Mouse (Mus musculus) midbrain, embryonic 10.5 days (tissue): ENCODE results near the gene Alox12. TPM values are rescaled to one million over a fixed set of nuclear protein-coding genes. Genes with fewer than 3 reads are reported as not detected.

ENCODE experiments used
- DNase-seq: peaks from one replicate; pipeline ENCODE4 v3.0.0-alpha.2; 2017; ENCODE audit warnings: low spot score
- H3K27ac ChIP-seq: fragments of 300-500 bp; sonication (generic); replicated peaks from 2 replicates; pipeline ENCODE4 v1.5.1; 2016; ENCODE audit warnings: mild to moderate bottlenecking
- H3K27me3 ChIP-seq: fragments of 300-500 bp; sonication (generic); 2 replicates; pipeline ENCODE4 v1.6.1; 2016; ENCODE audit warnings: low read depth, mild to moderate bottlenecking; ENCODE audit not compliant: poor library complexity, severe bottlenecking
- H3K36me3 ChIP-seq: fragments of 300-500 bp; sonication (generic); 2 replicates; pipeline ENCODE4 v1.6.1; 2016; ENCODE audit warnings: mild to moderate bottlenecking, moderate library complexity
- H3K4me1 ChIP-seq: fragments of 300-500 bp; sonication (generic); 2 replicates; pipeline ENCODE4 v1.6.1; 2016
- H3K4me3 ChIP-seq: fragments of 300-500 bp; sonication (generic); 2 replicates; pipeline ENCODE4 v1.5.1; 2016; ENCODE audit warnings: mild to moderate bottlenecking, moderate library complexity
- H3K9me3 ChIP-seq: fragments of 300-500 bp; sonication (generic); replicated peaks from 2 replicates; pipeline ENCODE4 v1.6.1; 2016; ENCODE audit warnings: mild to moderate bottlenecking
- WGBS: fragments of 180-500 bp; shearing (Covaris S2); methylation state at CpG from one replicate; pipeline ENCODE4 v1.1.7; 2016; 5-methylcytosine and 5-hydroxymethylcytosine counted together
- polyA plus RNA-seq: library from polyadenylated mRNA; unstranded; fragments of >200 nt; fragmentation: Nextera tagmentation; extraction: Ambion mirVana; gene quantifications from 2 replicates; pipeline ENCODE4 v1.2.1, GENCODE M21; 2016

The Alox12 gene
- polyA plus RNA-seq, 1 experiment from 2014 or later, result 2.5 TPM

DNA sequence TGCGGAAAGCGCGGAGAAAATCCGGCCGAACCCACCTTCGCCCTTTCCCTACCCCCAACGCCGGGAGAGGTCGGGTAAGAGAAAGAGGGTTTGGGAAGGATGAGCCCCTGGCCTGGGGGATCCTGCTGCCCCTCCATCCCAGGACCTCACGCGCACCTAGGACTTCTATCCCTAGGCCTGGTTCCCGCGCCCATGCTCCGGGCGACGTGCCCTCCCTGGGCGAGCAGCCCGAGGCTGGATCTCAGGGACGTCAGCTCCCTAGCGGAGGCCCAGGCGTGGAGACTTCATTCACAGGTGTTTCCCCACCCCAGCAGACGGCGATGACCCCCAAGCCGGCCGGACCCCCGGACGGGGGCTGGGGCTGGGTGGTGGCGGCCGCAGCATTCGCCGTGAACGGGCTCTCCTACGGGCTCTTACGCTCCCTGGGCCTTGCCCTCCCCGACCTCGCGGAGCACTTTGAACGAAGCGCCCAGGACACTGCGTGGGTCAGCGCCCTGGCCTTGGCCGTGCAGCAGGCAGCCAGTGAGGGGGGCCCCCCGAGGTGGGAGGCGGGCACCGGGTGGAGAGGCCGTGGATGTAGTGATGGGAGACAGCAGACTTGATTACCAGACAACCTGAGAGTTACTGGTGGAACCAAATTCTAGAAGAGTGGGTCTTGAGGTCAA is 40.8 kb downstream of the Alox12 start:
- Histone ChIP-seq H3K36me3 (peaks cover 17% of the 10 kb centered on the region), H3K4me1 (peaks cover 35% of the 10 kb centered on the region), H3K9me3 (no peaks in the 10 kb centered on the region), H3K4me3 (peak overlapping the region; percentile 56), H3K27me3 (peaks cover 65% of the 10 kb centered on the region), H3K27ac (peak overlapping the region; percentile 63; the same call in 1 of the 2 replicates)
- DNase-seq, result peak; percentile 61
- 2% methylated on average over 46 of the region's 46 CpGs for WGBS

- no peaks in the 10 kb centered on the region for H3K9me3 ChIP-seq
- peak overlapping the region; percentile 63; the same call in 1 of the 2 replicates for H3K27ac ChIP-seq
- H3K4me1 ChIP-seq, result peaks cover 29% of the 10 kb centered on the region
- 9% methylated on average over 26 of the region's 26 CpGs for WGBS
- H3K4me3 ChIP-seq, result peak overlapping the region; percentile 56
- no peak for DNase-seq
- H3K27me3 ChIP-seq, result peaks cover 60% of the 10 kb centered on the region
- H3K36me3 ChIP-seq, result peaks cover 14% of the 10 kb centered on the region
These were observed 41.4 kb downstream of the Alox12 start for GRCm38 (mm10) chr11:70213736-70214135.

- Histone ChIP-seq H3K4me3 (no peak overlapping the region), H3K9me3 (no peaks in the 10 kb centered on the region), H3K27me3 (peaks cover 60% of the 10 kb centered on the region), H3K36me3 (peaks cover 11% of the 10 kb centered on the region), H3K4me1 (peaks cover 25% of the 10 kb centered on the region), H3K27ac (no peak overlapping the region)
- WGBS, result 14% methylated on average over 9 of the region's 9 CpGs
- DNase-seq, result peak; percentile 45
These were observed 42.3 kb downstream of the Alox12 start for GRCm38 (mm10) chr11:70212896-70213295.

DNA sequence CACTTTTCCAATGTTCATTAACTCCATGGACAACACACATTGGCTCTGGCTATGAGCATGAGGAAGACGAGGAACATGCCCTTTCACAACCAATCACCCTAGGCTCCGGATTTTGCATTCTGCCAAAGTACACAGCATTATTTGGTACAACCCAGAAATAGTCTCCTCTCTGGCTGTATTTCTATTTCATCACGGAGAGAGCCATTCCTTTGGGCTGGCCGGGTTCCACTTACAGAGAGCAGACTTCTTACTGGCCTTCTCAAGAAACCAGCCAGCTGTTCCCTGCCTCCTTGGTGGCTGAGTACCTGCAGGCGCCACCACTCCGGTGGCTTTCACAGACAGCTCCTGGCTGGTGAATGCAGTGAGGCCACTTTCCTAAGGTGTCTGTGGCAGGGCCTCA is 42.7 kb downstream of the Alox12 start, which contains the start of gene Slc16a11:
Gene Slc16a11 (plus strand): TSS at position 330 of the 400 bp plus-strand sequence.
- Histone ChIP-seq H3K36me3 (peaks cover 7% of the 10 kb centered on the region), H3K9me3 (no peaks in the 10 kb centered on the region), H3K27me3 (peaks cover 56% of the 10 kb centered on the region), H3K27ac (no peak within 1 kb of the TSS), H3K4me3 (peak within 1 kb of the TSS; percentile 56), H3K4me1 (peaks cover 25% of the 10 kb centered on the region)
- 66% methylated on average over 6 of the region's 6 CpGs for WGBS
- DNase-seq, result no peak

GRCm38 (mm10) chr11:70211972-70212371 is 43.2 kb downstream of the Alox12 start:
- no peak overlapping the region for H3K27ac ChIP-seq
- H3K4me3 ChIP-seq, result no peak overlapping the region
- peaks cover 2% of the 10 kb centered on the region; the same call in 1 of the 2 replicates for H3K36me3 ChIP-seq
- H3K9me3 ChIP-seq, result no peaks in the 10 kb centered on the region
- peaks cover 51% of the 10 kb centered on the region for H3K27me3 ChIP-seq
- H3K4me1 ChIP-seq, result peaks cover 25% of the 10 kb centered on the region
- WGBS, result 80% methylated on average over 6 of the region's 6 CpGs
- DNase-seq, result no peak

GRCm38 (mm10) chr11:70210681-70211080 is 44.5 kb downstream of the Alox12 start:
- Histone ChIP-seq H3K36me3 (no peaks in the 10 kb centered on the region), H3K9me3 (no peaks in the 10 kb centered on the region), H3K4me1 (peaks cover 24% of the 10 kb centered on the region), H3K27me3 (peaks cover 38% of the 10 kb centered on the region), H3K4me3 (no peak overlapping the region), H3K27ac (no peak overlapping the region)
- DNase-seq, result no peak
- 95% methylated on average over 2 of the region's 2 CpGs for WGBS

DNA sequence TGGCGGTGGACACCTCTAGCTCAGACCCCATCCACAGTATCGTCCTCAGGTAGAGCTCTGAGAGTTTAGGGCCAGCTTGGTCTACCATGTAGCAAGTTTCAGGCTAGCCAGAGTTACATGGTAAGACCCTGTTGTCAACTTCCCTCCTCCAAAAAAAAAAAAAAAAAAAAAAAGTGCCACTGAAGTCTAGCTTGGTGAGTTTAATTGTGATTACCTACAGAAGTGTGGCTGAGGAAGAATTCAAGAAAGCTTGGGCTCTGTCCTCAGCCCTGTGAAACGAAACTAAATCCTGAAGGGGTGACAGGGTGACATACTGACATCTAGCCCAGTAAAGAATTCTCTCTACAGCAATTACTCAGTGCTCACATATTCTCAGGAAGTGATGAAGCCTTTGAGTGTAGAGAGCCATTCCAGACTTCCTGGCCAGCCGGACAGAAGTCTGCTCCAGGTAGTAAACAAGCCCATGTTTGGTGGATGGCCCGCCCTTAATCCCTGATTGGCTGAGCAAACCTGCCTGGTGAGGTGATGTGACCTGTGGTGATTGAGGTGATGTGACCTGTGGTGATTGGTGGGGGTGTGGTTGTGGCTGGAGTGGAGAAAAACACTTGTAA is 46.3 kb downstream of the Alox12 start:
- Histone ChIP-seq H3K9me3 (no peaks in the 10 kb centered on the region), H3K4me3 (no peak overlapping the region), H3K4me1 (peaks cover 6% of the 10 kb centered on the region), H3K27ac (no peak overlapping the region), H3K27me3 (peaks cover 20% of the 10 kb centered on the region), H3K36me3 (no peaks in the 10 kb centered on the region)
- 85% methylated on average over 5 of the region's 5 CpGs for WGBS
- no peak for DNase-seq

DNA sequence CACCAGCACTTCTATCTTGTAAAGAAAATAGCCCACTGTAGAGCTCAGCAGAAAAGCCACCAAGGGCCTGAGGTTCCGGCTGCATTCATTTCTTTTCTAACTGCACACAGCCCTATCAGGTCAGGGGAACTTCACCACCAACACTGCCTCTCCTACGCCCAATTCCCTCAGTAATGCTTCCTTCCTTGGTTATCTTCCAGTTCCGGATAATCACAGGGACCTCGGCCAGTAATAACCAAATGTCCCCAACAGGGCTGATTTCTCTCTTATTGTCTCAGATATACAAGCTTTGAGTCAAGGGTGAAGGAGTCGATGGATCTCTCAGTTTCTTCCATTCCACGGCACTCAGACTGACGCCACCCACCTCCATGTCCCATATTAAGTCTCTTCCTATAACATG is 47.9 kb downstream of the Alox12 start:
- no peak overlapping the region for H3K27ac ChIP-seq
- H3K27me3 ChIP-seq, result peaks cover 4% of the 10 kb centered on the region
- no peaks in the 10 kb centered on the region for H3K36me3 ChIP-seq
- H3K4me3 ChIP-seq, result no peak overlapping the region
- no peaks in the 10 kb centered on the region for H3K4me1 ChIP-seq
- H3K9me3 ChIP-seq, result no peaks in the 10 kb centered on the region
- WGBS, result 86% methylated on average over 7 of the region's 7 CpGs
- no peak for DNase-seq

DNA sequence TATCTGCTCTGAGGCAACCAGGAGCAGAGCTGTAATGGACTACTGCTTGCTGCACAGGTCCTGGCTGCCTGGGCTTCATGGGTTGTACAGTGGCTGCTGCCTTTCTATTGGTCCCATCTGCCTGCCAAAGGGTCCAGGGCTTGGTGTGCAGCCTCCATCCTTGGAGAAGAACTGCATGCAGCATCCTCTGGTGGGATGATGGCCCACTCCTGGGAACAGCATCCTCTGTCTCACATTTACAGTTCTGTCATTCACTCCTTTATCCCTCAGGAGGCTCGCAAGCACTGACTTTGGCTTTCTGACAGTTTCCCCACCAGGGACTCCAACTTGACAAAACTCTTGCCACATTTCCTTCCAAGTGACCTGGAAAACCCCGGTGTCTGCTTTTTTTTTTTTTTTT is 48.4 kb downstream of the Alox12 start:
- H3K27ac ChIP-seq, result no peak overlapping the region
- no peak for DNase-seq
- no peaks in the 10 kb centered on the region for H3K9me3 ChIP-seq
- no peaks in the 10 kb centered on the region for H3K36me3 ChIP-seq
- no peaks in the 10 kb centered on the region for H3K4me1 ChIP-seq
- H3K4me3 ChIP-seq, result no peak overlapping the region
- WGBS, result 90% methylated on average over 2 of the region's 2 CpGs
- no peaks in the 10 kb centered on the region for H3K27me3 ChIP-seq

DNA sequence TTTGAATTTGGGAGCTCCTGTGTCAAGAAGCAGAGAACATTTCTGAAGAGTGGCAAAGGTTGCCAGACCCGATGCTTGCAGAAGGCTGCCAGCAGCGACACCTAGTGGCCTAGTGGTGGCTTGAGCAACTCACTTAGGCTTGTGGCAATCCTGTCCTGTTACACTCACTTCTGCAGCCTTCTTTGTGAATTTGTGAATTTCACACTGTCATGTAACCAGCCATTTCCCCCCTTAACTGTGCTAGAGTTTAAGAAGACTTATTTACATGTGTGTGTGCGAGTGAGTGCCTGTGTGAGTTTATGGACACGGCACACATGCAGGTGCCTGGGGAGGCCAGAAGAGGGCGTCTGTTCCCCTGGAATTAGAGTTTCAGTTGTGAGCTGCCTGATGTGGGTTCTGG is 53.5 kb downstream of the Alox12 start:
- peak; percentile 78 for DNase-seq
- no peaks in the 10 kb centered on the region for H3K9me3 ChIP-seq
- 35% methylated on average over 5 of the region's 5 CpGs for WGBS

DNA sequence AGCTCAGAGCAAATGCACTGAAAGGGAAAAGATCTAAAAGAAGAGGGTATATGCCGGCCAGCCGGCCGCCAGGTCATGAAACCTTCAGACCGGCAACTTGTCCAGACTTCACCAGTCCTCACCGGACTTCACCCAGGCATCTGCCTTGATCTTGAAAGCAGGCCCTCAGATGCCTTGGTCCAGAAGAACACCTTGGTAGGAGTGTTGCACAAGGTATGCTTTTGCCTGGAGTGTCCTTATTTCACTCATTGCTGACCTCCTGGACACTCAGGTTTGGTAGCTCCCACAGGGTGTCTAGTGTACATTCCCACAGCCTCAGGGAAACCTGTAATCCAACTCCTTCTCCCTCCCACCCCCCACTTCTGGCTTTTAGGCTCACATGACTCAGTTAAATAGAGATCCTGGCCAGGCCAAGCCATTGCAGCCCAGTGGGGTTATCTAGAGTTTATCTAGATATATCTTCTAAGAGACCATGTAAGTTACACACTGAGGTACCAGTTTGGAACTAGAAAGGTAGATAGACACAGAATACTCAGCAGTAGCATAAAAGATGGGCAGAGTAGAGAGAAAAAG is 55.0 kb downstream of the Alox12 start:
- no peaks in the 10 kb centered on the region for H3K9me3 ChIP-seq
- H3K4me1 ChIP-seq, result no peaks in the 10 kb centered on the region
- no peaks in the 10 kb centered on the region for H3K27me3 ChIP-seq
- 88% methylated on average over 5 of the region's 5 CpGs for WGBS
- no peak for DNase-seq
- no peak overlapping the region for H3K4me3 ChIP-seq
- H3K27ac ChIP-seq, result no peak overlapping the region
- no peaks in the 10 kb centered on the region for H3K36me3 ChIP-seq

More for the DNA sequence above, 53.5 kb downstream of the Alox12 start:
- Histone ChIP-seq H3K27me3 (no peaks in the 10 kb centered on the region), H3K4me3 (no peak overlapping the region), H3K36me3 (no peaks in the 10 kb centered on the region), H3K27ac (no peak overlapping the region), H3K4me1 (no peaks in the 10 kb centered on the region)

GRCm38 (mm10) chr11:70199107-70199506 is 56.0 kb downstream of the Alox12 start:
- DNase-seq, result no peak
- no peaks in the 10 kb centered on the region for H3K9me3 ChIP-seq
- no peaks in the 10 kb centered on the region for H3K27me3 ChIP-seq
- no peak overlapping the region for H3K4me3 ChIP-seq
- H3K36me3 ChIP-seq, result no peaks in the 10 kb centered on the region
- H3K4me1 ChIP-seq, result no peaks in the 10 kb centered on the region
- WGBS, result 85% methylated on average over 8 of the region's 8 CpGs
- H3K27ac ChIP-seq, result no peak overlapping the region

- WGBS, result 91% methylated on average over 3 of the region's 3 CpGs
- no peak for DNase-seq
- Histone ChIP-seq H3K9me3 (no peaks in the 10 kb centered on the region), H3K36me3 (no peaks in the 10 kb centered on the region), H3K4me3 (no peak overlapping the region), H3K27me3 (no peaks in the 10 kb centered on the region), H3K27ac (no peak overlapping the region), H3K4me1 (no peaks in the 10 kb centered on the region)
These were observed 56.8 kb downstream of the Alox12 start for GRCm38 (mm10) chr11:70198332-70198731.
